Mouse (Mus musculus) neural tube, embryonic 14.5 days (tissue): ENCODE measurements around the gene Pygb. TPM values are rescaled to one million over a fixed set of nuclear protein-coding genes. Genes with fewer than 3 reads are reported as not detected.

Source experiments
- ATAC-seq: fragments of 200-750 bp; cut with Nextera tagmentation; 2 replicates; pipeline ENCODE4 v1.8.0; 2017; ENCODE audit warnings: low read depth, mild to moderate bottlenecking, moderate TSS enrichment, moderate library complexity
- H3K27ac ChIP-seq: fragments of 300-500 bp; sonication (generic); 2 replicates; pipeline ENCODE4 v1.5.1; 2014; ENCODE audit warnings: low read depth, mild to moderate bottlenecking, control low read depth, low read length, moderate library complexity, mixed read lengths
- H3K27me3 ChIP-seq: fragments of 300-500 bp; sonication (generic); 2 replicates; pipeline ENCODE4 v1.6.1; 2014; ENCODE audit warnings: low read length; ENCODE audit not compliant: control insufficient read depth, insufficient read depth
- H3K36me3 ChIP-seq: fragments of 300-500 bp; sonication (generic); 2 replicates; pipeline ENCODE4 v1.6.1; 2014; ENCODE audit warnings: low read length, mixed read lengths; ENCODE audit not compliant: control insufficient read depth, insufficient read depth
- H3K4me1 ChIP-seq: fragments of 300-500 bp; sonication (generic); 2 replicates; pipeline ENCODE4 v1.6.1; 2014; ENCODE audit warnings: low read length; ENCODE audit not compliant: control insufficient read depth, insufficient read depth
- H3K4me2 ChIP-seq: fragments of 300-500 bp; sonication (generic); 2 replicates; pipeline ENCODE4 v1.6.1; 2014; ENCODE audit warnings: mild to moderate bottlenecking, low read depth, low read length, control low read depth
- H3K4me3 ChIP-seq: fragments of 300-500 bp; sonication (generic); 2 replicates; pipeline ENCODE4 v1.5.1; 2014; ENCODE audit warnings: low read depth, low read length, control low read depth, mixed read lengths
- H3K9ac ChIP-seq: fragments of 300-500 bp; sonication (generic); replicated peaks from 2 replicates; pipeline ENCODE4 v1.6.1; 2014; ENCODE audit warnings: low read depth, mild to moderate bottlenecking, control low read depth, low read length, mixed read lengths
- H3K9me3 ChIP-seq: fragments of 300-500 bp; sonication (generic); 2 replicates; pipeline ENCODE4 v1.6.1; 2016; ENCODE audit warnings: low read length; ENCODE audit not compliant: control insufficient read depth
- WGBS: fragments of 180-500 bp; shearing (Covaris S2); extraction: QIAGEN DNeasy Blood & Tissue Kit; methylation state at CpG from one replicate; pipeline ENCODE4 v1.1.7; 2014; 5-methylcytosine and 5-hydroxymethylcytosine counted together
- polyA plus RNA-seq: library from polyadenylated mRNA; unstranded; fragments of >200 nt; fragmentation: Nextera tagmentation; extraction: Ambion mirVana; gene quantifications from 2 replicates; pipeline ENCODE4 v1.2.1, GENCODE M21; 2014

Pygb gene
- polyA plus RNA-seq, 1 experiment from 2014 or later = 77.7 TPM

- WGBS = 98% methylated on average over 2 of the region's 2 CpGs
- H3K27me3 ChIP-seq = no peaks in the 10 kb centered on the region
- H3K4me3 ChIP-seq = no peak overlapping the region
- ATAC-seq = no peak
- no peaks in the 10 kb centered on the region for H3K4me1 ChIP-seq
- no peak overlapping the region for H3K4me2 ChIP-seq
- H3K9ac ChIP-seq = no peak overlapping the region
- H3K9me3 ChIP-seq = no peaks in the 10 kb centered on the region
- peaks cover 73% of the 10 kb centered on the region for H3K36me3 ChIP-seq
- no peak overlapping the region for H3K27ac ChIP-seq
Measured at GRCm38 (mm10) chr2:150830011-150830410, 43.5 kb downstream of the Pygb start.

DNA sequence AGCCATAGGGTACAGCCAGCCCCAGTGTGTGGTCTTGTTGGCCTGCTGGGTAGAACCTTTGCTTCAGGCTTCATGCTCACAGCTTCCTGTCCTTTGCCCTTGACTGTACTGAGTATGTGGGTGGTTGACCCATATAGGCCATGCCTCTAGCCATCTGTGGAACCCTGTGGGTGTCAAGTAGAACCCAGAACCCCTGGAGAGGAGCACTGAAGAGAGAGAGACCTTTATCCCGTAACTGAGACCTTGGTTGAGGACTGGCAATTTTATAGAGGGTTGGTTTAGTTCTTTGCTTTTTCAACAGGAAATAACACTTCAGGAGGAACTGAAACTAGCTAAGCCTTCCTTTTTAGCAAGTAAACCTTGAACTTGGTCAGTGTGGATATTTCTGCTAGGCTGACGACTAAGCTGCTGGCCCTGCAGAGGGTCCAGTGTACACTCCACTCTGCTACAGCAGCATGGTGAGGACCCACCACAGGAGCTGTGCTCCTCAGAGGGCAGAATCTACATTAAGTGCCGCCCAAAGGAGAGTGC is 44.4 kb downstream of the Pygb start:
- WGBS = 88% methylated on average over 3 of the region's 3 CpGs
- H3K27me3 ChIP-seq = no peaks in the 10 kb centered on the region
- no peak overlapping the region for H3K4me3 ChIP-seq
- H3K9me3 ChIP-seq = no peaks in the 10 kb centered on the region
- H3K9ac ChIP-seq = no peak overlapping the region
- no peak overlapping the region for H3K27ac ChIP-seq
- H3K4me2 ChIP-seq = no peak overlapping the region
- H3K4me1 ChIP-seq = no peaks in the 10 kb centered on the region
- H3K36me3 ChIP-seq = peaks cover 77% of the 10 kb centered on the region
- no peak for ATAC-seq

GRCm38 (mm10) chr2:150832029-150832428 is 45.5 kb downstream of the Pygb start:
- no peak for ATAC-seq
- H3K36me3 ChIP-seq = peaks cover 68% of the 10 kb centered on the region
- no peaks in the 10 kb centered on the region for H3K9me3 ChIP-seq
- no peak overlapping the region for H3K4me2 ChIP-seq
- WGBS = 95% methylated on average over 7 of the region's 7 CpGs
- H3K27me3 ChIP-seq = no peaks in the 10 kb centered on the region
- H3K4me3 ChIP-seq = no peak overlapping the region
- no peaks in the 10 kb centered on the region for H3K4me1 ChIP-seq
- H3K9ac ChIP-seq = no peak overlapping the region
- no peak overlapping the region for H3K27ac ChIP-seq

DNA sequence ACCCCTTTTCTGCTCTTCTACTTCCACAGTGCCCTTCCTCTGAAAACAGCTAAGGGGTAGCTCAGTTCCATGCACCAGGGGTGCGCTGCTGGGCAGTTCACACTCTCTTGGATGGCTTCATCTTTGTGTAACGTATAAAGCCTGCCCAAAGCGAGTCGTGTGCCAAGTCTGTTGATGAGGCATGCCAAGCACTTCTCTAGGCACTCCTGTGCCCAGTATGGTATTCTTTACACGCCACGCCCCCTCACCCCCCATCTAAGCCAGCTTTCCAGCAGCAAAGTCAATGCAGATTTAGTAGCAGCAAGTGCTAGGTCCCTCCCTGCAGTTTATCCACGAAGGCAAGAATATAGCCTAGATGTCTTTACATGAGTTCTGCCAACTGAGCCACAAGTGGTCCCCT is 48.1 kb downstream of the Pygb start:
- H3K9me3 ChIP-seq = no peaks in the 10 kb centered on the region
- H3K4me3 ChIP-seq = no peak overlapping the region
- H3K9ac ChIP-seq = no peak overlapping the region
- ATAC-seq = no peak
- H3K27ac ChIP-seq = no peak overlapping the region
- no peaks in the 10 kb centered on the region for H3K4me1 ChIP-seq
- no peak overlapping the region for H3K4me2 ChIP-seq
- WGBS = 91% methylated on average over 7 of the region's 7 CpGs
- no peaks in the 10 kb centered on the region for H3K27me3 ChIP-seq
- peaks cover 51% of the 10 kb centered on the region for H3K36me3 ChIP-seq

DNA sequence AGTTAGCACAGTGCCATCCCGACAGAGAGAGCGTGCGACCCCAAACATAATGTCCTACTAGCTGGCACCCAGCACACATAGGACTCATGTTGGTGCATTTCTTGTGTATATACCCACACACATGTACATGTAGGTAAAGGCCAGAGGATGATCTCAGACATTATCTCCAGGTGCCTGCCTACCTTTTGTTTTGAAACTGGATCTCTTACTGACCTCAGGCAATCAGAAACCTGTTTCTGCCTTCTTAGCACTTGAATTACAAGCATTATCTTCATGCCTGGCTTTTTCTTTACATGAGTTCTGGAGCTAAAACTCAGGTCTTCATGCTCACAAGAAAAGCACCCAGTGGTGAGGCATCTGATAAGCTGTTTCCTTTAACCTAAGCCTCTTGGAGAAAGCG is 49.4 kb downstream of the Pygb start:
- Histone ChIP-seq H3K4me1 (no peaks in the 10 kb centered on the region), H3K27me3 (no peaks in the 10 kb centered on the region), H3K9ac (no peak overlapping the region), H3K4me2 (no peak overlapping the region), H3K36me3 (peaks cover 40% of the 10 kb centered on the region), H3K4me3 (no peak overlapping the region), H3K27ac (no peak overlapping the region), H3K9me3 (no peaks in the 10 kb centered on the region)
- WGBS = 93% methylated on average over 4 of the region's 4 CpGs
- ATAC-seq = no peak

DNA sequence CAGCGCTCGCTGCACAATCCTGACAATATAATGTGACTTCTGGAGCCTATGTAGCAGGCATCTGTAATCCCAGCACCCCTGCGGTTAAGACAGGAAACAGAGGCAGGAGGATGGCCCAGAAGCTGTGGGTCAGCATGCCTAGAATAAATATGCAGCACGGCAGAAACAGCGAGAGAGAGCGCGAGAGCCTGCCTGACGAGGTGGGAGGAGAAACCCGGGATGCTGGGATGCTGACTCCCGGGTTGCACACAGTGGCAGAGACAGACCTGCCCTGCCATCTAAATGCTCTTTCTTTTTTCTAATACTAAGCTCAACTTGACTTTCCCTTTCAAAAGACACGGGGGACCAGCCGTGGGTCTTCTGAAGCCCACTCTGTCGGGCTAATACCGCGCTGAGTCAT is 50.4 kb downstream of the Pygb start:
- Histone ChIP-seq H3K27me3 (no peaks in the 10 kb centered on the region), H3K36me3 (peaks cover 30% of the 10 kb centered on the region)

DNA sequence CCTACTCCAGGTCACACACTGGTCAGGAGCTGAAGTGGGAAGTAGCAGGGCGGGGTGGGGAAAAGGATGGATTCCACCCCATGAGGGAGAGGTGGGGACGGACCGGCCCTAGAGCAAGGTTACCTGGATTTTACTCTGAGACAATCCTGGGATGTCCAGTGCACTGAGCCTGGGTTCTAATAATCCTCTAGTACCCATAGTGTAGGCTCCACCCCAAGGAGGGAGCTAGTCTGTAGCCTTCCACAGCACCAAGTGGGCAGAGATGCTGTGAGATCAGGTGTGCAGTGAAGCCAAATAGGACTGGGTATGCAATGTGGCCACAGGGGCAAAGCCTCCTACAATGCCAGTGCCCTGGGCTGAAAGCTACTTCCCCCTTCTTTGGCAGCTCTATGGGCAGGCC is 51.2 kb downstream of the Pygb start:
- Histone ChIP-seq H3K36me3 (peaks cover 22% of the 10 kb centered on the region), H3K4me2 (no peak overlapping the region), H3K9me3 (no peaks in the 10 kb centered on the region), H3K9ac (no peak overlapping the region), H3K4me1 (no peaks in the 10 kb centered on the region), H3K4me3 (no peak overlapping the region), H3K27ac (no peak overlapping the region), H3K27me3 (no peaks in the 10 kb centered on the region)
- no peak for ATAC-seq
- 98% methylated on average over 3 of the region's 3 CpGs for WGBS

More for the DNA sequence above, 50.4 kb downstream of the Pygb start:
- Histone ChIP-seq H3K9me3 (no peaks in the 10 kb centered on the region), H3K4me3 (no peak overlapping the region), H3K4me1 (no peaks in the 10 kb centered on the region), H3K9ac (no peak overlapping the region), H3K4me2 (no peak overlapping the region), H3K27ac (no peak overlapping the region)
- WGBS = 75% methylated on average over 15 of the region's 15 CpGs
- no peak for ATAC-seq

DNA sequence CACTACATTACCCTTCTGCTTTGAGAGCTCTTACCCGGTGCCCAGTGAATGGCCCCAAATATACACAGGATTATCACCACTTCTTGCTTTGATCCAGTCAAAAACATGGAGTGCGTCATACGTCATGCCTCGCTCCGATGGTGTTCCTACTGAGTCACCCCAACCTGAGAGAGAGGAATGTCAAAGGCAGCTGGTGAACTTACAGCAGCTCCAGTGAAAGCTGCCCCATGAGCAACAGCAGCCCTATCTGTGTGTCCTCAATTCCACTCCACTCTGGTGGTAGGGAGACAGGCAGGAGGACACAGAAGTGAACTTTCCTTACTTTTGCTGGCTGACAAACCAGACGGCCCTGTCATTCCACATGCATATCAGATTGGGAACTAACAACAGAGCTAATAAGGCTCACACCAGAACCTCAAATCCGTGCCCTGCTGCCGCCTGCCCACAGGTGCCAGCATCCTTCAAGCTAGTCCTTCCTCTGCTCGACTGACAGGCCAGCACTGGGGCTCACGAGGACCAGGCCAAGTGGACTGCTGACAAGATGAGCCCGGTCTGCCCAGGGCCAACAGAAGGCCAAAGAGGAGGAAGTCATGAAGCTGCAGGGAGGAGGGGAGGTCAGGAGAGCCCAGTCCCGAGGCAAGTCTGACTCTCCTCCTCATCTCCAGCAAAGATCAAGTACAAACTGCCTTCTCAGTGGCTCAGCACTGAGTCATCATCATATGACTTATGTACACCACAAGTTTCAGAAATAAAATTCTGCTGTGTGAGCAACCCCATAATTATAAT is 53.3 kb downstream of the Pygb start:
- WGBS = 89% methylated on average over 12 of the region's 12 CpGs
- peaks cover 10% of the 10 kb centered on the region for H3K36me3 ChIP-seq
- no peaks in the 10 kb centered on the region for H3K27me3 ChIP-seq
- no peak overlapping the region for H3K27ac ChIP-seq
- no peak overlapping the region for H3K4me2 ChIP-seq
- ATAC-seq = no peak
- no peaks in the 10 kb centered on the region for H3K4me1 ChIP-seq
- H3K9ac ChIP-seq = no peak overlapping the region
- H3K4me3 ChIP-seq = no peak overlapping the region
- H3K9me3 ChIP-seq = no peaks in the 10 kb centered on the region

DNA sequence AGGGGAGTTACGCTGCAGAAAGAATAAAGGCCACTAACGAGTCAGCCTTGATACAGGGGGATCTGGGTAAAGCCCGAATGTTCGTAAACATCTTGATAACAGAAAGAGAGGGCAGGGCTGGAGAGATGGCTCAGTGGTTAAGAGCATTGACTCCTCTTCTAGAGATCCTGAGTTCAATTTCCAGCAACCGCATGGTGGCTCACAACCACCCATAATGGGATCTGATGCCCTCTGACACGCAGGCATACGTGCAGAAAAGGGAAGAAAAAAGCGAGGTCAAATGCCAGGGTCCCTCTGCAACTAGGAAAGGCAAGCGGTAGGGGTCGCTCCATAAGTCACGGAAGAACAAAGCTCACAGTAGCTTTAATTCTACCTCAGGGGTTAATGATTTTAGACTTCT is 54.6 kb downstream of the Pygb start:
- Histone ChIP-seq H3K27me3 (no peaks in the 10 kb centered on the region), H3K9me3 (no peaks in the 10 kb centered on the region), H3K4me2 (no peak overlapping the region), H3K36me3 (peaks cover under 1% of the 10 kb centered on the region), H3K4me1 (no peaks in the 10 kb centered on the region), H3K27ac (no peak overlapping the region), H3K9ac (no peak overlapping the region), H3K4me3 (no peak overlapping the region)
- ATAC-seq = no peak
- WGBS = 54% methylated on average over 11 of the region's 11 CpGs
